Mouse (Mus musculus) limb, embryonic 14.5 days (tissue): ENCODE measurements around the gene Lrrfip2. TPM values are rescaled to one million over a fixed set of nuclear protein-coding genes. Genes with fewer than 3 reads are reported as not detected.

Experiments used
- ATAC-seq: fragments of 200-750 bp; cut with Nextera tagmentation; 2 replicates; pipeline ENCODE4 v1.8.0; 2017; ENCODE audit warnings: low read depth, moderate number of reproducible peaks, moderate TSS enrichment; ENCODE audit not compliant: low FRiP score
- DNase-seq: peaks from one replicate; pipeline ENCODE4 v3.0.0-alpha.2; 2015; ENCODE audit warnings: low spot score
- H3K27ac ChIP-seq: fragments of 300-500 bp; sonication (generic); replicated peaks from 2 replicates; pipeline ENCODE4 v1.5.1; 2014; ENCODE audit warnings: low read depth, mild to moderate bottlenecking, low read length, moderate library complexity, mixed read lengths
- H3K27me3 ChIP-seq: fragments of 300-500 bp; sonication (generic); 2 replicates; pipeline ENCODE4 v1.6.1; 2014; ENCODE audit warnings: low read length, mixed read lengths; ENCODE audit not compliant: control insufficient read depth, insufficient read depth
- H3K36me3 ChIP-seq: fragments of 300-500 bp; sonication (generic); 2 replicates; pipeline ENCODE4 v1.6.1; 2014; ENCODE audit warnings: mild to moderate bottlenecking, low read length, moderate library complexity, mixed read lengths; ENCODE audit not compliant: control insufficient read depth, insufficient read depth
- H3K4me1 ChIP-seq: fragments of 300-500 bp; sonication (generic); 2 replicates; pipeline ENCODE4 v1.6.1; 2014; ENCODE audit warnings: antibody characterized with exemption, low read length, mixed read lengths; ENCODE audit not compliant: control insufficient read depth, insufficient read depth
- H3K4me2 ChIP-seq: fragments of 300-500 bp; sonication (generic); replicated peaks from 2 replicates; pipeline ENCODE4 v1.6.1; 2014; ENCODE audit warnings: low read depth, mild to moderate bottlenecking, low read length, moderate library complexity; ENCODE audit not compliant: severe bottlenecking
- H3K4me3 ChIP-seq: fragments of 300-500 bp; sonication (generic); replicated peaks from 2 replicates; pipeline ENCODE4 v1.5.1; 2014; ENCODE audit warnings: low read length
- H3K9ac ChIP-seq: fragments of 300-500 bp; sonication (generic); 2 replicates; pipeline ENCODE4 v1.6.1; 2014; ENCODE audit warnings: mild to moderate bottlenecking, low read depth, low read length, moderate library complexity; ENCODE audit not compliant: severe bottlenecking
- H3K9me3 ChIP-seq: fragments of 300-500 bp; sonication (generic); 2 replicates; pipeline ENCODE4 v1.6.1; 2016; ENCODE audit warnings: low read length; ENCODE audit not compliant: control insufficient read depth
- POLR2A ChIP-seq: fragments of 200-500 bp; IDR thresholded peaks from 2 replicates; pipeline ENCODE4 v1.8.0; 2012; ENCODE audit warnings: inconsistent platforms, mild to moderate bottlenecking, moderate library complexity, borderline replicate concordance; ENCODE audit not compliant: insufficient read depth, insufficient read length; ENCODE audit errors: extremely low read depth
- WGBS: fragments of 180-500 bp; shearing (Covaris S2); extraction: QIAGEN DNeasy Blood & Tissue Kit; methylation state at CpG from one replicate; pipeline ENCODE4 v1.1.7; 2014; 5-methylcytosine and 5-hydroxymethylcytosine counted together
- polyA plus RNA-seq, 2 experiments: library from polyadenylated mRNA; depleted of rRNA in 1 of 2; stranded (reverse) in 1 of 2; unstranded in 1 of 2; fragments of >200 nt; fragmentation: Nextera tagmentation in 1 of 2; extraction: Ambion mirVana in 1 of 2; gene quantifications; 2 replicates each; pipeline versions ENCODE4 v1.2.1 to v1.2.3; 2012 to 2014

Gene Lrrfip2
- polyA plus RNA-seq, 2 experiments: 36.6 to 37.4 TPM

DNA sequence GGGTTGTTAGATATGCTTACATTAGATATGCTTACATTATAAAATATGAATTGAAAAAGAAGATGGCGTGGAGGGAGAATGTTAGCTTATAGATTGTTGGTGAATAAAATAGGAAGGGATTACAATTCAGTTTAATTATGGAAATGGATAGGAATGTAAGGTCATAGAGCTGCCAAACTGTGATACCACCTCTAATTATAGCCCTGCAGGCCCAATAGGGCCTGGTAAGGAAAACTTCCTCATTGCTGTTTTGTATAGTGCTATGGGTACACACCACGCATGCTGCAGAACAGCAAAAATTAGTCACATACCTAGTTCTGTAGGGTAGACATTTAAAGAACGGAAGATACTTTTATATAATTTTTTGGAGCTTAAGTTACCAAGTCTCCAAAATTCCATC lies 90.8 kb downstream of the Lrrfip2 start:
- no peak for DNase-seq
- WGBS: 99% methylated on average over 3 of the region's 3 CpGs

DNA sequence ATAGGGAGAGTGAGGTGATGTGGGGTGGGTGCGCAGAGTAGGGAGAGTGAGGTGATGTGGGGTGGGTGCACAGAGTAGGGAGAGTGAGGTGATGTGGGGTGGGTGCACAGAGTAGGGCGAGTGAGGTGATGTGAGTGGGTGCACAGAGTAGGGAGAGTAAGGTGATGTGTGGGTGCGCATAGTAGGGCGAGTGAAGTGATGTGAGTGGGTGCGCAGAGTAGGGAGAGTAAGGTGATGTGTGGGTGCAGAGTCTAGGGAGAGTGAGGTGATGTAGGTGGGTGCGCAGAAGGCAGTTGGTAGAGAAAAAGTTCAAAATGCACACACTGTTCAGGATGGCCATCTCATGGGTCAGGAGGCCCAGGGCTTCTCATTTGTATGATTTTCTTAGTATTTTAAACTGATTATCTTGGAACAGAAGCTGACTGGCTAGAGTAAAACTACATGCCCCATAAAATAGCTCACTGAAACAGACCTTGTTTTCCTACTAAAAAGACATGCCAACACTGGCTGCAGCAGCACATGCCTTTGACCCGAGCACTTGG lies 91.8 kb downstream of the Lrrfip2 start:
- TF ChIP-seq POLR2A: no peak

More for the DNA sequence above, 90.8 kb downstream of the Lrrfip2 start:
- Histone ChIP-seq H3K4me2 (no peak overlapping the region), H3K4me1 (no peaks in the 10 kb centered on the region), H3K9ac (no peak overlapping the region), H3K27ac (no peak overlapping the region), H3K9me3 (no peaks in the 10 kb centered on the region), H3K4me3 (no peak overlapping the region), H3K27me3 (no peaks in the 10 kb centered on the region), H3K36me3 (peaks cover 10% of the 10 kb centered on the region)
- ATAC-seq: no peak
- no peak for TF ChIP-seq POLR2A

DNA sequence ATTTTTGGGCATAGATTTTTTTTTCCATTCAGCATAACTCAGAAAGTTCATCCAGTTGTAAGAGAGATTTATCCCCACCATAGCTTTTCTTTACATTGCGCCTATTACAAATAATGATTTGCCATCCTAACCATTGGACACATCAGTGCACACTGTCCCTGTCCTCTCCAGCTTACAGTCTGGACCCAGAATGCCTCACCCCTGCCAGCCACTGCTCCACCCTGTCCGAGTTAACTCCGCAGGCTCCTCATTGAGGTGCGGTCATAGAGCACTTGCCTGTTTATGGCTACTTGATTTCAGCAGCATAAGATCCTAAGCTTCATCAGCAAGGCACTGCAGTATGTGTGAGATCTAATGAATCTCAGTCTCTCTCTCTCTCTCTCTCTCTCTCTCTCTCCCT lies 93.0 kb downstream of the Lrrfip2 start:
- Histone ChIP-seq H3K9ac (no peak overlapping the region), H3K4me1 (peaks cover 5% of the 10 kb centered on the region; the same call in 1 of the 2 replicates), H3K27ac (no peak overlapping the region), H3K27me3 (no peaks in the 10 kb centered on the region), H3K9me3 (no peaks in the 10 kb centered on the region), H3K36me3 (peaks cover 24% of the 10 kb centered on the region), H3K4me2 (no peak overlapping the region), H3K4me3 (no peak overlapping the region)
- no peak for TF ChIP-seq POLR2A
- WGBS: 87% methylated on average over 4 of the region's 4 CpGs
- DNase-seq (no peak), ATAC-seq (no peak)

More for the DNA sequence above, 91.8 kb downstream of the Lrrfip2 start:
- no peaks in the 10 kb centered on the region for H3K27me3 ChIP-seq
- ATAC-seq (no peak), DNase-seq (no peak)
- peaks cover 16% of the 10 kb centered on the region for H3K36me3 ChIP-seq
- no peaks in the 10 kb centered on the region for H3K9me3 ChIP-seq
- H3K4me2 ChIP-seq: no peak overlapping the region
- H3K4me3 ChIP-seq: no peak overlapping the region
- no peak overlapping the region for H3K27ac ChIP-seq
- 90% methylated on average over 7 of the region's 7 CpGs for WGBS
- no peaks in the 10 kb centered on the region for H3K4me1 ChIP-seq
- no peak overlapping the region for H3K9ac ChIP-seq

DNA sequence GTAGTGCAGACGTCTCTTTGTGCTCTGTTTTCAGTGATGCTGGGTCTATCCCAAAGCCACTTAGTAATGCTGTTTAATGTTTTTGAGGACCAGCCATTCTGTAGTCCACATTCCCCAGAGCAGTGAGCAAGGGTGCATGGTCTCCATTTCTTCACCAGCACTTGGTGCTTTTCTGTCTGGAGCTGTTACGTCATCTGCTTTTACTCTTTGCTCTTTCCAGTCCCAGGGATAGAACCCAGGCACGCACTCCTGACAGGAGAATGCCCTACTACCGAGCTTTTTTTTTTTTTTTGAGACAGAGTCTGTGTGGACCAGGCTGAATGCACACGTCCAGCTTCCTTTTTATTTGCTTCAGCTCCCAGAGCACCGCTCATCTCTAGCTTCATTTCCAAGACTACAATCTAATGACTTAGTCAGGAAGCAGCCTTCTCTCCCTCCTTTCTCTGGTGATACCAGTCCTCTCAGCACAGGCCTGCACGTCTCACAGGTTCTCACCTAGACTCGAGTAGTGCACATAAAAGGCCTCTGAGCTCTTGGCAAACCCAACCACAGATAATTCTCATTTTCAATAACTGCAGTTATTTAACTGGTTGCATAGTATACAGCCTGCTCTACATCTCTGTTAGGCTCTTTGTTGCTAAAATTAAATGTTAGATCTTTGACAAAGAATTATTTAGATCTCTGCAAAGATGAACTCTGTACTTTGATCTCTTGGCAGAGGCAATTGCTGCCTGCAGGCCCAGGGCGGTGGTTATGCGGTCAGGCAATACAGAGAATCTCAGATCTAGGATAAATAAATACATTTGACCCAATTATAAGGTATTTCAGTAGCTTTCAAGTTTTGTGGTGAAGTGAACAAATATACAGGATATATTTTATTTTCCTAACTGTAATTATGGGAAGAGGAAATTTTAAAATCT lies 94.0 kb downstream of the Lrrfip2 start:
- ATAC-seq (no peak), DNase-seq (no peak)
- 69% methylated on average over 10 of the region's 10 CpGs for WGBS
- Histone ChIP-seq H3K4me1 (peaks cover 5% of the 10 kb centered on the region; the same call in 1 of the 2 replicates), H3K36me3 (peaks cover 24% of the 10 kb centered on the region), H3K9me3 (no peaks in the 10 kb centered on the region), H3K4me2 (no peak overlapping the region), H3K9ac (no peak overlapping the region), H3K27ac (no peak overlapping the region), H3K27me3 (no peaks in the 10 kb centered on the region), H3K4me3 (no peak overlapping the region)
- TF ChIP-seq POLR2A: no peak

DNA sequence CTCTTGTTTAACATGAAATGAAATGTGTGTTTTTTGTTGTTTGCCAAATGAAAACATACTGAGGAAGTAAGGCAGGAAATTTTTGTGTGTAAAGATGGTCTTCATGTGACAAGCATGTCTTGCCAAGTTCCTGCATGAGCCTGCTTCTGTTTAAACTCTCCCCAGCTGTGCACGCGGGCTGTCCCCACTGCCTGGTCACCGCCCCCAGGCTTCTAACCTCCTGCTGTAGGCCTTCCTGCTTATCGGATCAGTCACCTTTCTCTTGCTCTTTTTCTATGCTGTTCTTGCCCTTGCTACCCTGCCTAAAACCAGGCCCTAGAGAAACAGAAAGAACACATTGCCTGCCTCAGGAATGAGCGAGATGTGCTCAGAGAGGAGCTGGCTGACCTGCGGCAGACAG lies 96.1 kb downstream of the Lrrfip2 start:
- Histone ChIP-seq H3K9ac (no peak overlapping the region), H3K27ac (no peak overlapping the region), H3K4me3 (no peak overlapping the region), H3K4me1 (peaks cover 5% of the 10 kb centered on the region; the same call in 1 of the 2 replicates), H3K4me2 (no peak overlapping the region), H3K27me3 (no peaks in the 10 kb centered on the region), H3K9me3 (no peaks in the 10 kb centered on the region), H3K36me3 (peaks cover 20% of the 10 kb centered on the region)
- 56% methylated on average over 6 of the region's 6 CpGs for WGBS
- TF ChIP-seq POLR2A: no peak
- DNase-seq: no peak
- ATAC-seq: no peak
